Mouse (Mus musculus) urinary bladder, postnatal 25 days (tissue): ENCODE data around the gene Nf1.
A peak's percentile ranks its signal among the peaks of the same experiment; 100 is the strongest.

Experiments
- DNase-seq: peaks from one replicate; pipeline ENCODE4 v3.0.0; 2022; ENCODE audit warnings: low spot score

Gene Nf1

DNA sequence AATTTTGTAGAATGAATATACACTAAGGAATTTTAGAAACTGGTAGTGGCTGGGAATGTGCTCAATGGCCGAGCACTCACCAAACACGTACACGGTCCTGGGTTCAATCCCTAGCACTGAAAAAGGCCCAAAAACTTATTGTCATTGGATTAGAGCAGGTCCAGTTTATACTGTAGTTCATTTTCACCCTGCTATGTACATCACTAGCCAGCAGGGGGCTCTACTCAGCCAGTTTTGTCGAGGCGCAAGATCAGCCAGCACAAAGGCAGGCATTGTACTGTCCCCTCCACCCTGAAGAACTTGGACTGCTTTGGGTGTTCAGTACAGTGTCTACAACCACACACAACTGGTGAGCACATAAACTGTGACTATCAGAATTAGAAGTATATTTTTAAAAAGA lies 244.7 kb downstream of the Nf1 start:
- peak; percentile 62 for DNase-seq

DNA sequence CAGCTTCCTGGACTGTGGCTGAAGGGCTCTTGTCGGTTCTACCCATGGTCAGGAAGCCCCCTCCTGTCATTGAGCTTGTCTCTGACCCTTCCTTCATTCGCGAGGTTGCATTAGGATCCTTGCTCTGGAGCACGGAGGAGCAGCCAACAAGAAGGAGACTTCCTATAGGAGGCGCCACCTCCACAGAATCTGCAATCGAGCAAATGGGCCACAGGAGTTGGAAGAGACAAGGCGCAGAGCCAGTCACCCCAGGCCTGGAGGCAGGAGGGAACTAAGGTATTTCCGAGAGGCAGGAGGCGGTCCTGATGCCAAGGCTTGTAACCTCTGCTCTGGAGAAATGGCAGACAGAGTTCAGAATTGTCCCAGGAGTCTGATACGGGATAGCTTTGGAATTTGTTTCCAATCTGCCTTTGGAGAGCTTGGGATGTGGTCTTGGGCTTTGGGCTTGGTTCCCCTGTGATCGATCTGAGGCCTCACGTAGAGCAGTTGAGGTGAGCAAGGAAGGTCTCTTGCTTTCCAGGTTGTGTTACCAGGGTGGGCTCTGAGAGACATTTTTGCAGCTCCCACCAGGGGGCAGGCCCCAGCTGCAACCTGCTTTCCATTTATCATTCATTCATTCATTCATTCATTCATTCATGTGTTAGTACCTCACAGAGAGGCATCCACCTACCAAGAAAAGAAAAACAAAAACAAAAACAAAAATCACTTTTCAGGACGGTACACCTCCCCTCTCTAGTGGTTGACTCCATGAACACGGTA lies 250.0 kb downstream of the Nf1 start:
- no peak for DNase-seq

DNA sequence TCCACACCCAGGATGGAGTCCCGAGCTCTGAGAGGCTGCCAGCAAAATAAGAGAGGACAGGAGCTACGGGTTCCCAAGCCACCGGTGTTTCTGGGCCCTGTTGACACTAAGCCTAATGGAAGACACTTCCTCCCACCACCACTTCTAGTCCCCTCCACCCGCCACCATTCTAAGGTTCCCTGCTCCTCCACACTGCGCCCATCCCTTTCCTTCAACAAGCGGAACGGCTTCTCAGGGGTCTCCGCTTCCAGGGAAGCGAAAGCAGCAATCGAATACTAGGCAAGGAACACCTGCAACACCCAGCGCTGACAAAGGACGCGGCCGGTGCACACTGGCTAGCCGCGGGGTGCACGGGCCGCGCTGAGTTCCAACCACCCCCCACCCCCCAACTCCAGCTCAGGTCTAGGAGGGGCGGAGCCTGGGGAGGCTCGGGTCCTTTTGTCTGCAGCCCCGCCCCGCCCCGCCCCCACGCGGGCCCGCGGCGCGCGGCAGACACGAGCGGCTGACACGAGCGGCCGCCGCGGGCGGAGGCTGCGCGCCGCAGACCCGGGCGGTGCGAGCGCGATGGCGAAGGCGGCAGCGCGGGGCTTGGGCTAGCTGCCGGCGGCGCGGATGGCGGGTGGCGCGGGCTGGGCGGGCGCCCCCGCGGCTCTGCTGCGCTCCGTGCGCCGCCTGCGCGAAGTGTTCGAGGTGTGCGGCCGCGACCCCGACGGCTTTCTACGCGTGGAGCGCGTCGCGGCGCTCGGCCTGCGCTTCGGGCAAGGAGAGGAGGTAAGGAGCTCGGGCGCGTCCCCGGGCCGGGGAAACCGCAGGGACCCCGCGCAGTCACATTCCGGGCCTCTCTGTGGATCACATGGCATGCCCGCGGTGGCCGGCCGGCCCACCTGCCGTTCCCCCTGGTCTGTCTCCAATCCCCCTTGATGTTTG lies 251.4 kb downstream of the Nf1 start, which contains the start of gene Rab11fip4:
Gene Rab11fip4, plus strand, starts transcription at position 549 of the 927 bp plus-strand sequence.
- no peak for DNase-seq

DNA sequence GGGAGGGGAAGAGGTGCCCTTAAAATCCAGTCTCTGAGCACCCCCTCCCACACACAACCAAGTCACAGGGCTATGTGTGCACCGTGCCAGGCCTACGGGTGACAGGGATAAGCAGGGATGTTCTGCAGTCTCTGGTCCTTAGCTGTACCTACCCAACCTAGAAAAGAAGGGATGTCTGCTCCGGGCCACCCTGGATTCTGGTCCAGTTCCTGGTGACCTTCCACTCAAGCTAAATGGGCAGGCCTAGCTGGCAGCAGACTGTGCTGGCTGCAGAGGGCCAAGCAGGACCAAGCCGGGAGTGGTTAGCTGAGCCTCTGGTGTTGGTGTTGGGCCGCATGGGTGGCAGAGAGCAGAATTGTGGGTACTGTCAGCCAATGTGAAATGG lies 252.1 kb downstream of the Nf1 start:
- no peak for DNase-seq

DNA sequence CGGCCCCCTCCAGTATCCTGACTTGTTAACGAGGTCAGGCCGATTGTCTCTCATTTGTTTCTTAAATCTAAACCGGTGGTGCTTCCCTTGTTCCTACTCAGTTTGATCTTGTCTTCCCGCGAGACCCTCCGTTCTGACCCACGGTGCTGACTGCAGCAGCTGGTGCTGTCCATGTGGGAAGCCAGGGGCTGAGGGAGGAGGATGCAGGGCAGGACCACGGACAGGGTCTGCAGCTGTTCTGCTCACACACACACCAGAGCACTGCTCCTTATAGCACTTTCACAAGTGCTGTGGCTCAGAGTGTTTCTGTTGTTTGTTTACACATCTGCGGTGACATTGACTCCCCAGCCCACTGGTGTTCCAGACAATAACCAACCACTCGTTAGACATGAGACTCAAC lies 254.0 kb downstream of the Nf1 start:
- DNase-seq = no peak

DNA sequence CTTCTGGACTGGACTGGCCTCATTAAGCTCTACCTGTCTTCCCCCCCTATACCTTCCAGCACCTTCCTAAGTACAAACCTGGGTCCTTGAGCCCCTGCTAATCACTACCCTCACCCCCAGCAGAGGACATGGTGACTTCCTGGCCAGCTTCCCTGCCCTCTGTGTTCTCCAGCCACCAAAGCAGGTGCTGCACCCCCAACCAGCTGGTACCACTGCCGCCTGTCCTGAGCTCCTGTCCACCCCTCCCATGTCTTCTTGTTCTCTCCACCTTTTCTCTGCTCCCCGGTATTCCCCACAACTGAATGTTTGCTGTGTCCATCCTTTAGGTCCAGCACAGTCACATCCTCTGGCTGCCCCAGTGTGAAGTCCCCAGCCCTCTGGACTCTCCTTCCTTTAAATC lies 271.0 kb downstream of the Nf1 start:
- no peak for DNase-seq

DNA sequence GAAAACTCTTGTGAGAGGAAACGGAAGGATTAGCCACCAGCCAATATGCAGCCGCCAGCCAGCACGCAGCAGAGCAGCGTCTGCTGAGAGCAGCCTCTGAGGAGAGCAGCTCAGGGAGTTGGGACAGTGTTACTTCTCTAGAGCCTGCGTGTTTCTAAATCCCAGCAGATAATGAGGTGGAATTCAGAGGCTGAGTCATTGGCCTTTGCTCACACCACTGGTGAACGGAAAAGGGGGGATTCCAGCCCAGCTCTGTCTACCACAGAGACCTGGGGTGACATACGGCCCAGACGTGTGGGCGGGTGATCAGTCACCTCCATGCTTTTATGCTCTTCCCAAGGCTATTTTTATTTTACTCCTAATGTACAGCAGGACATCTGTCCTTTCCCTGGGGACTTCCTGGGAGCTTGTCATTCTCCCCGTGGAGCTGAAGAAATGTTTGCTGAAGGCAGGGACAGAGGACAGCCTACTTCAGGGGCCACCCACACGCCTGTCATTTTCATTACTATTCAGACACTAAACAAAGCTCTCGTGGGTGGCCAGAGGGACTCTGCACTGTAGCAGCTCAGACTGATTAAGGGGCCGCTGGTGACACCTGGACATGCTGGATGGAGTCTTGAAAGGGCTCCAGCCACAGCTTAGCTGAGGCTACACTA lies 271.6 kb downstream of the Nf1 start:
- no peak for DNase-seq

DNA sequence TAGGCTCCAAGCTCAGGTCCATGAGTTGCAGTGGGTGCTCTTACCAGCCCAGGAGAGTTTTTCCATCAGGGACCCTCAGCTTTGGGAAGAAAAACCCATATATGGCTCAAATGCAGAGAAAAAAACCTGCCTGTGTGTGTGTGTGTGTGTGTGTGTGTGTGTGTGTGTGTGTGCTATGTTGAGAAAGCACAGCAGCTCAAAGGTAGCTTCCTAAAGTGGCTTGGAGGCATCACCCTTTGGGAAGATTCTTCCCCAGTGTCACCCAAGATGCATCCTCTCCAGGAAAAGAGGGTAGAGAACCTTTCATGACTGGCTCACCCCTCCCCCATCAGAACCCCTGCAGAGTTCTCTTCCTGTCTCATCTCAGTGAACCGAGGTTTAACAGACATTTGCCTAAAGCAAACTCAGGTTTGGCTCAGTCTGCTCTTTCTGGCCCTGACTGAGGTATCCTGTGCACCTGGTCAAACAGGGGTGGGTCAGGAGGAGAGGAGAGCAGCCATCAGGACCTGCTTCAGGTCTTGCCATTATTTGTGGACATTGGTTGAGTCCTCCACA lies 272.6 kb downstream of the Nf1 start:
- DNase-seq = no peak

DNA sequence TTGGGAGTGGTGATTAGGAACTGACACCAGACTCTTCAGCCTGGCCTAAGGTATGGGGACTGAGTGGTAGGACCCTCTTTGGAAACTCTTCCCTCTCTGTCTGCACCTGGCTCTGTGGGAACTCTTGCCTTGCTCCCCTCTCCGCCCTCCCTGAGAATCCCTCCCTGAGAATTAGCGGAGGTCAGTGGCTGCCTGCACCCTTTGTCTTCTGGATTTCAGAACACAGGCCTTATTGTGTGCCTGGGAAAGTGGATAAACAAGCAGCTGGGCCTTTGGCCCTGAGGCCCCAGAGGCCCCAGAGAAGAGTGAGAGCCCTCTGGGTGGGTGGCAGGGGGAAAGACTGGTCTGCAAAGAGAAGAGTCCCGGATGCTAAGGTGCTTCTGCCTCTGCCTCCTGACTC lies 273.6 kb downstream of the Nf1 start:
- DNase-seq = no peak

DNA sequence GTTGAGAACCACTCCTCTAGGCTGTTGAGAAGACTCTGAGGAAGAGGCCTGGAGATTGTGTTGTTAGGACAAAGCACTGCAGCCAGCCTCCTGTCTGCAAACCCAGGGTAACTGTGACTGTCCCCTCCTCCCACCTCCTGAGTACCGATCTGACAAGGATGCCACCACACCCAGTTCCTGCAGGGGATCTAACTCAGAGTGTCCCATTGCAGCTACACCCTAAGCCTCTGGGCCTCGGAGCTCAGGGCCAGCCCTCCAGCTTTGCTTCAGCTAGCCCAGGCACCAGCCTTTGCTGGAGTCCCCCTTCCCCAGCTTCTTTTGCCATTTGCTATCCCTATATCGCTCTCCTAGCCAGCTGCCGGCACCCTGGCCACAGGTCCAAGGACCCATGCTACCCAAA lies 274.2 kb downstream of the Nf1 start:
- no peak for DNase-seq

DNA sequence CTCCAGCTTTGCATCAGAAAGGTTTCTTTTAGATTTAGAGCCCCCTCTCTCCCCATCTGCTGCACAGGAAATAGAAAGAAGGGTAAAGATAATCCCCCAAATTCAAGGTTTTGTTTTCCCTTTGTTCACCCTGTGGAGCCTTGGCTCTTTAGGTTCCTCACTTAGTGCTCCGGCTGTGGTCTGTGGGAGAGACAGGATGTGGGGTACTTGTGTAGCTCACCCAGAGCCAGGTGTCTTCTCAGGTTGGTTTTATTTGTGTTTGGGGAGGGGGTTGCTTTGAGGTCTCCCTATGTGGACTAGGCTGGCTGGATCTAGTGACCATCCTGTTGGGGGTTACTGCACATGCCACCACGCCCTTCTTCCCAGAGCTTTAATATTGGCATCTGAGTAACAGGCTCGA lies 275.4 kb downstream of the Nf1 start:
- DNase-seq = no peak

DNA sequence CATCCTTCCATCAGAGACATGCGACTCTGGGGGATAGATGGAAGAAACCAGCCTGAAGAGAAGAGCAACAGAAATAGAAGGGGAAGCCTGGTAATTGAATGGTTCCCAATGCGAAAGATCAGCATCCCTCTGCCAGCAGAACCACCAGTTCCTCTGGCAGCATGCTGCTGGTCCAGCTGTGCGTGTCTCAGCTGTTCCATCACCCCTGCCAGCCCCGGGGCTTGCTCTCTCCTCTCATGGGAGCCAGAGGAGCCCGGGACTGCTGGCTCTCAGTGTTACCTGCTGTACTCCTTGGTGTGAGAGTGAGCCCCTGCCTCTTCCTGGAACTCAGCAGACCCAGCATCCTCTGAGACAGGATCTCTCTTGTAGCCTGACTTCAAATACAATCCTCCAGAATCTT lies 276.4 kb downstream of the Nf1 start:
- DNase-seq = no peak

DNA sequence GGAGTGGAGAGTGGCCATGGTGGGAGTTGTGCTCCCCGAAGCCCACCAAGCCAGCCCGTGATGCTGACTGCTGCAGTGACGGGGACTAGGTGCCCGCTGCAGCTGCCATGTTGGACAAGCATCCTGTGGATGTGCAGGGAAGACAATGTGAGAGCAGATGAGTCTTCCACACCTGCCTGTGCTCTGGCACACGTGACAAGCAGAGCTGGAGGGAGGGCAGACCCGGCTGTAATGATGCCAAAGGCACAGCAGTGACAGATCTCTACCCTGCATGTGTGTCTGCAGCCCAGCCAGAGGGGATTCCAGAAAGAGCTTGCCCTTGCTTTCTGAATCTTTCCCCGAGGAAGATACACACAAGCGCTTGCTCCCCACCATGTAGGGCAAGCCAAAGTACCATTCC lies 278.5 kb downstream of the Nf1 start:
- DNase-seq = no peak

DNA sequence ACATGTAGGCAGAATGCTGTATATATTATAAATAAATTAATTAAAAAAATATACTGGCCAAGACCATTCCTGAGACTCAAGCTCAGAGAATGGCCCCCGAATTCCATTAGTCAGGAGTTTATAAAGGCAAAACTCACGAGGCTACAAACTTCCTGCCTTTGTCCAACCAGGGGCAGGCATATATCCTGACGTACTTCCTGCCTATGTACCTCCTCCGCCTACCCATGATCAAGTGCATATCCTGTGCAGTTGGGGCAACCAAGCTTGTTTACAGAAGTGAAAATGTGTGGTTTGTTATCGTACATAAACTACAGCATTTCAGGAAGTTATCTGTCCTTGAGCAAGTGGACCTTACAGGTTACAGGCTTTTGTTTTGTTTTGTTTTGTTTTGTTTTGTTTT lies 283.5 kb downstream of the Nf1 start:
- no peak for DNase-seq

DNA sequence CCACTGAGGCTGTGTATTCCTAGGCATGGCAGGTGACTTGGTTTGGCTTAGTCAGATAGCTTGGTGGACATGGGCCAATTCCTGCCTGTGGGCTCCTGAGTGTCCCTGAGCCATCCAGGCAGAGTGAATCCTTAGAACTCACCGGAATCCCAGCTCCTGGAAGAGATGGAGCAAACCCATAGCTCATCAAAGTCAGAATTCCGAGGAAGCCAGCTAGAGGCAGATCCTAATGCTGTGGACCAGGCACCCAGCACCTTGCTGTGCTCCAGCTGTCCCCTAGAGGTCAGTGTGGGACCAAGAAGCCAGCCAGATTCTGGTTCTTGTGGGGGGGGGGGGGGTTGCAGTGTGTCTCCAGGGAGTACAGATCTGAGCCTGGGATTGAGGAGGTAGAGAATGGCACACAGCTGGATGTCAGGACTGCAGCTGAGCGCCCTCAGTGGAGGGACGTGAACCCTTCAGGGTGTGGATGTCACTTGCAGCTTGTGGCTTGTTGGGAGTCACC lies 285.4 kb downstream of the Nf1 start:
- DNase-seq = peak; percentile 61

DNA sequence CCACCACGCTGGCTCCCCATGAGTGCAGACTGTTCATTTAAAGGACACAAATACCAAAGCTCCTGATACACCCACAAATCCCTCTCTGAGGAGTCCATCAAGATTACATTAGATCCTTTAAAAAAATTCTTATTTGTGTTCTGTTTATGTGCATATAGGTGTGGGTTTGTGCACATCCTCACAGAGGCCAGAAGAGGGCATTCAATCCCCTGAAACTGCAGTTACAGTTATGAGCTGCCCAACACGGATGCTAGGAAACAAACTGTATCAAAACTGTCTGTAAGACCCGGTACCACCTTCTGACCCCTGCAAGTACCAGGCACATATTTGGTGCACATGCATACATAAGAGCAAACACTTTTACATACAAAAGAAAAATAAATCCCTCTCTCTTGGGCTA lies 289.2 kb downstream of the Nf1 start:
- DNase-seq = no peak

DNA sequence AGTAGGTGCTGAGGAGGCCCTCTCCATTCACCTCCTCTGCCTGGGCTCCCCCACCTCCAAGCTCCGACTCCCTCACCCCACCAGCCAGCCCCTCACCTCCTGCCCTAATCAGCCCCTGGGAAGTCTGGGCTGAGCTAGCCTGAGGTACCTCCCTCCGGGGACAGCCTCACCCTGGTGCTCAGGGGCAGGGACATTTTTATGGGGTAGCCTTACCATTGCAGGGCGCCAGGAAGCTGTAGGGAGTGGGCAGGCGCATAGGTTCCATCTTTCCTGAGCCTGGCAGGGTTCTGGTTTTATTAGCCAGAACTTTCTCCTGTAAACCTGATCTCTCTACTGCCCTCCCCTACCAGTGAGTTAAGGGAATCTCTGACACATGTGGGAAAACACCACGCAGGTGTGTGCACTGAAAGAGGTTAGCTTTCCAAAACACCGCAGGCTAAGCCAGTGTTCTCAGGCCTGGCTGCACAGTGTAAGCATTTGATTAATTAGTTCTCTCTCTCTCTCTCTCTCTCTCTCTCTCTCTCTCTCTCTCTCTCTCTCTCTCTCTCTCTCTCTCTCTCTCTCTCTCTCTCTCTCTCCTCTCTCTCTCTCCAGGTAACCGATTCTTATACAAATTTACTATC lies 290.4 kb downstream of the Nf1 start:
- DNase-seq = no peak

DNA sequence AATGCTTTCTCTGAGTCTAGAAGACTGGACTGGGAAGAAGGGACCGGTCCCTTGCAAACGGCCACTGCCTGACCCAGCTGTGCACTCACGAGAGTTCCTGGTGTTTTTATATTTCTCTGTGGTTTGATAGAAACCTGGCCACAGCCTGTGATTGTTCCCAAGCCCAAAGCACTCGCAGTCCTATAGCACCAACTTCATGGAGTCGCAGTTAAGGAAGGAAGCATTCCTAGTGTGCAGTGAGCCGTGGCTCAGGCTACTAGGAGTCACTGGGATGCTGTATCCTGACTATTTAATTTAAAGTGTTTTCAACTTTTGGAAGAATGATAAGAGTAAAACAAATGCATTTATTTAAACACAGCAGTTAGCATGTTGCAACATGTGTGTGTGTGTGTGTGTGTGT lies 291.0 kb downstream of the Nf1 start:
- DNase-seq = no peak
